Mouse (Mus musculus) CD8-positive naive resting alpha-beta T cell, adult 2 months (primary cell): ENCODE results near the gene Esp4.
"Not testable (repeated sequence)": the region's sequence is repeated elsewhere in the genome, so short reads cannot be mapped to it uniquely, and the experiment has no call there.

Source experiments
- DNase-seq, 2 experiments: peaks; one replicate each; pipeline ENCODE4 v3.0.0; 2022; ENCODE audit warnings: low read depth in 2 of 2, low spot score in 2 of 2

The Esp4 gene

GRCm38 (mm10) chr17:40598294-40598693, at the start of gene Esp4:
Esp4 (plus strand) TSS chr17:40598594.
- no peak for DNase-seq

GRCm38 (mm10) chr17:40553470-40553869, 44.9 kb upstream of the Esp4 start:
- DNase-seq = no peak

GRCm38 (mm10) chr17:40561207-40561606, 37.2 kb upstream of the Esp4 start, which contains the start of gene Esp6:
Esp6 (plus strand) TSS chr17:40561507.
- no peak for DNase-seq

- DNase-seq = not testable (repeated sequence)
These were observed 14.5 kb upstream of the Esp4 start for GRCm38 (mm10) chr17:40583906-40584305.

GRCm38 (mm10) chr17:40591297-40591696, 7.1 kb upstream of the Esp4 start:
- no peak for DNase-seq

GRCm38 (mm10) chr17:40631775-40632174, 33.4 kb downstream of the Esp4 start, which contains the start of gene Esp3:
Esp3 (plus strand) TSS chr17:40632075.
- not testable (repeated sequence) for DNase-seq
